Mouse (Mus musculus): ENCODE measurements around the gene Pptc7.

GRCm38 (mm10) chr5:122265942-122266341 is 18.2 kb upstream of the Pptc7 start:
- no peak for TF ChIP-seq CTCF (IDR thresholded peaks at IDR 0.05; ENCODE audit: control insufficient read depth, insufficient read depth, low read length)
- no peak for TF ChIP-seq POLR2A (IDR thresholded peaks at IDR 0.05; ENCODE audit: borderline replicate concordance, control insufficient read depth, low read depth, low read length)
